Mouse (Mus musculus) layer of hippocampus, postnatal 14 days (tissue): Measurements from ENCODE around the gene Trmt112. TPM values are rescaled to one million over a fixed set of nuclear protein-coding genes. Genes with fewer than 3 reads are reported as not detected.
A peak's percentile ranks its signal among the peaks of the same experiment; 100 is the strongest.

Experiments used
- DNase-seq, 2 experiments: peaks; one replicate each; pipeline ENCODE4 v3.0.0; 2021 to 2022; ENCODE audit warnings: low spot score in 2 of 2, mixed read lengths in 1 of 2
- microRNA-seq, 2 experiments: library from miRNA; unstranded; fragments of <30 nt; microRNA quantifications; one replicate each; pipeline ENCODE4 v1.2.0; 2021
- total RNA-seq, 2 experiments: library from RNA; stranded (reverse); gene quantifications; 2 replicates each; pipeline ENCODE4 v1.2.3; 2021

The Trmt112 gene
- total RNA-seq, 2 experiments from 2014 or later, result 39.7 to 42.4 TPM

DNA sequence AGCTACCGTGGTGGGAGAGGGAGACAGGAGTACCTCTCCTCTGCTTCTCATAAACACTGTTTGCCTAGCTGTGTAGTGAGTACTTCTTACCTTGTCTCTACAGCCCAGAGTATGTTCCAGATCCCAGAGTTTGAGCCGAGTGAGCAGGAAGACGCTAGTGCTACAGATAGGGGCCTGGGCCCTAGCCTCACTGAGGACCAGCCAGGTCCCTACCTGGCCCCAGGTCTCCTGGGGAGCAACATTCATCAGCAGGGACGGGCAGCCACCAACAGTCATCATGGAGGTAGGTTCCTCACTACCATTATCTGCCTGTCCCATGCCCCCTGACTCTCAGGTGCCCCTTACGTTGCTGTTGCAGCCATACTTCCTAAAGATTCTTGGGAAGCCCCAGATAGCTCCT, 33.3 kb downstream of the Trmt112 start:
- DNase-seq, result no peak

DNA sequence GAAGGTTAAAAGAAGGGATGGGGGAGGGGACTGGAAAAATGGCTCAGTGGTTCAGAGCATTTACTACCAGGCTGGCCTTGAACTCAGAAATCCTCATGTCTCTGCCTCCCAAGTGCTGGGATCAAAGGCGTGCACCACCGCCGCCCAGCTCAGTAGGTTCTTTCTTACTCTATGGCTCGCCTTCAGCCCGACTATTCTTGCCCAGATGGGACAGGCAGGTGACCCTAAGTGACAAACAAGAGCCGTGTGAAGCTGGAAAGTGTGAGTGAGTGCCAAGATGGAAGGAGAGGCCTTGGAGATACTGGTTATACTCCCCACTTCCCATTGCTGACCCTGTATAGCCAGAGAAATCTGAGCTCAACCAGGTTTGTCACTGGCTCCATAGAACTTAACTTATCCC, 34.2 kb downstream of the Trmt112 start:
- no peak for DNase-seq

DNA sequence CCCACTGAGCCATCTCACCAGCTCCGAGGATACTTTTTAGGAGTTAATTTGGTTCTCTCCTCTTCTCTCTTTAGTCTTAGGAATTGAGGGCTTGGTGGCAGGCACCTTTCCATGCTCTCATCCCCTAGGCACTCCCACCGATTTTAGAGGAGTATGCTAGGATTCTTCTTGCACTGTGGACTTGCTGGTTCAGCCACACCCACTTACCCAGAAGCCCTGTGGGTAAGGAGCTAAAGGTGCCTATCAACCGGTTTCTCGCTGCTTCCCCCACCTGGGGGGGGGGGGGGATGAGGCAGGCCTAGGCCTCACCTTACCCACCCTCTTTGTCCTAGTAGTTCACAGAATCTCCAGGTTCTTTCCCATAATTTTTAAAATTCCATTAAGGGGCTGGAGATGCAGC, 38.2 kb downstream of the Trmt112 start:
- DNase-seq, result no peak

DNA sequence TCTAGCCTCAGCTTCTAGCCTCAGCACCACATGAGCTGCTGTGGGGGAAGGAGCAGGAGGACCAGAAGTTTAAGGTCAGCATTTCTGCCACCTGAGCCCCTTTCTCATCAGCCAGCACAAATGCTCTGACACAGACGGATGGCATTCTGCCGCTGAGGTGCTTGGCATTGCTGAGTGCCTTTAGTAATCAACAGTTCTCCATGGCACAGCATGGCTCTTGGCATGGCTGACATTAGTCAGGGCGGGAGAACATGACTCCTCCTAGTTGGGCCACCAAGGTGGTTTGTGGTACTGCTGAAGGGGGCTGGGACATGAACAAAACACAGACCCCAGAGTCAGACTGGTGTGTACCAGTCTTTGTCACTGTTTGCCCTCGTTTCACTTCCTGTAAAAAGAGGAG, 38.7 kb downstream of the Trmt112 start:
- DNase-seq, result no peak

DNA sequence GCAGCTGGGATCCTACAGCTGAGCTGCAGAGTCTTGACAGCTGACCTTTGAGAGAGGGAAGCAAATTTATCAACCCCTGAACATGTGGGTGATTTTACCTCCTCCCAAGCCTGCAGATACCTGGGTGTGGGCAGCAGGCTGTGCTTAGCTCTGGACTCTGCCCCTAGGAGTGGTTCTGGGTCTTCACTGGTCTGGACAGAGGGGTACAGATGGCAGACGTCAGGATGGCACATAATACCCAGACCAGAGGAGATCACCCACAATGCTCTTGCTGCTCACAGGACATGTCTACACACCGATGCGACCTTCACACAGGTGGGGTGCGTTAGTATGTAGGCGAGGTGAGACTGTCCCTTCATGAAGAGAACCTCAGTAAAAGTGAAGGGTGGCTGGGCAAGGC, 40.0 kb downstream of the Trmt112 start:
- no peak for DNase-seq

DNA sequence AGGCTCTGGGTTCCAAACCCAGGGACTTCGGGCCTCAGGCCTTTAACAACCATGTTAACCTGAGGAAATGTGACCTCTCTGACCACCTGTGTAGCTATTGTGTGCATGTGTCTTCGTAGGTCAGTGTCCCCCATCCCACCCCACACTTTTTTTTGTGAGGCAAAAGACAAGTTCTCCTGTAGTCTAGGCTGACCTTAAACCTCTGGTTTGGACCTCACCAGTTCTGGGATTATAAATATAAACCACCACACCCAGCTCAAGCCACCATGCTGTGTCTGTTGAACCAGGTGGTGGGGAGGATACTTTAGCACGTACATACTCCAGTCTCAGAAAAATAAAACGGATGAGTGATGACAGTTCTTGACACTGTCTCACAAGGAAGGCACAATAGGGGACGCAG, 40.5 kb downstream of the Trmt112 start:
- no peak for DNase-seq

DNA sequence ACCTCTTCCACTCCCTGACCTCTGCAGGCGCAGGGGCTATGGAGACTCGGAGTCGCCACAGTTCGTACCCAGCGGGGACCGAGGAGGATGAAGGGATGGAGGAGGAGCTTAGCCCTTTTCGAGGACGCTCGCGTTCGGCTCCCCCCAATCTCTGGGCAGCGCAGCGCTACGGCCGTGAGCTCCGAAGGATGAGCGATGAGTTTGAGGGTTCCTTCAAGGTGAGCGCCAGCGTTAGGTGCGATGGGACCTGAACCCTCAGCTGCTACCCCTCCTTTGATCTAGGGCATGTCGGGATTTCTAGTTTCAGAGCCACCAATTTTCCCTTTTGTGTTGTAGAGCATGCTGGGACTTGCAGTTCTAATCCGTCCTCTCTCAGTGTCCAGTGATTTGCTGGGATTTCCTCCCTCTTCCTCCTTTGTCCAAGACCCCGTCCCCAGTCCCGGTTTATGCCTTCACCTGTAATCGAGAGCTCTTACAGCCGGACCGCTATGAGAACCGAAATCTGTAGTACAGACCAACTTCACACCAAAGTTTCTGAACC, 41.2 kb downstream of the Trmt112 start:
- peak; percentile 63 to 77 for DNase-seq

DNA sequence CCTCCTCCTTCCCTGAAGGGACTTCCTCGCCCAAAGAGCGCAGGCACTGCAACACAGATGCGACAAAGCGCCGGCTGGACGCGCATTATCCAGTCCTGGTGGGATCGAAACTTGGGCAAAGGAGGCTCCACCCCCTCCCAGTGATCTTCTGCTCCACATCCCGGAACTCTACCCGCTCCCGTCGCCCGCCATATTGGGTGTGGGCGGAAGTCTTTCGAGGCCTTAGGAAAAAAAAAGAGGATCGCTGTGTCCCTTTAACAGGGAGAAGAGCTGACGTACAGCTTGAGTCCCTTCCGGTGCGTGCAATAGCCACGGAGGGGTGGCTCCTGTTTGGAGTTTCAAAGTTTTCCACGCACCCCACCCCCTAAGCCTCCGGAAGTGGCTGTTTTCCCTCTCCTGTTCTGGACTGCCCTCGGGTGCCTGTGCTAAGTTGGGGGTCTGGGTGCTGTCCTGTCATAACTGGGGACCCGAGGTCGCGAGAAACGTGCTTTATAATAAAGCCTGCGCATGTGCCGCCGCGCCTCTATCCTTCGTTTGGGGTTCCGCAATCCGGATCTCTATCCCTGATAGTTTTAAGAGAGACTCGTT, 42.0 kb downstream of the Trmt112 start:
- DNase-seq, result peak; percentile 90 to 96

DNA sequence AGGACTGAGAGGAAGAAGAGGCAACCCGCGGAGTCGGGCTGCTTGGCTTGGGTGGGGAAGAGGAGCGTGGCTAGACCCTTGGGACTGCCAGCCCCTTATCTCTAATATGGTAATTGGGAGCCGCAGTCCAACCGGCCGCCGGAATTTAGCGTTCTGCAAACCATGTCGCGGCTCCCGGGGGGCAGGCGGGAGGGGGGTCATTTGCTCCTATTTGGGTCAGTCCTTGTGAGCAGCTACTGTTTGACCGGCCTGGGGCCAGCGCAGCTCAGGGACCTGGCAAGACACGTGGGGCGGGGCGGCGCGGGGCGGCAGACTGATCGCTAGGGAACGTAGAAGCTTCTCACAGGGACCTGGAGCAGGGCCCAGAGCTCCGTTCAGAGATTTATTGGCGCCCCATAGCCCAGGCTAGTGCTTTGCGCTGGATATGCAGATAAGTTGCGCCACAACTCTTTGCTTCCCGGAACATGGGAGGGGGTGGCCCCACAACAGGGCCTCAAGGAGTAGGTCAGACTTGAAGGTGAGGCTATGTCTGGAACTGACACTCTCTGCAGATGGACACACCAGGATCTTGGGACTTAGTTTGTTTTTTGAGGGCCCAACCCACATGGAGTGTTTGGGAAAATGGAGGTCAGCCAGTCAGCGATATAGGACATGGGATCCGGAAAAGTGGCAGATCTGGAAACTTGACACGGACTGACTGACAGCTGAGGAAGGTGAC, 42.7 kb downstream of the Trmt112 start:
- peak; percentile 66 to 77 for DNase-seq

DNA sequence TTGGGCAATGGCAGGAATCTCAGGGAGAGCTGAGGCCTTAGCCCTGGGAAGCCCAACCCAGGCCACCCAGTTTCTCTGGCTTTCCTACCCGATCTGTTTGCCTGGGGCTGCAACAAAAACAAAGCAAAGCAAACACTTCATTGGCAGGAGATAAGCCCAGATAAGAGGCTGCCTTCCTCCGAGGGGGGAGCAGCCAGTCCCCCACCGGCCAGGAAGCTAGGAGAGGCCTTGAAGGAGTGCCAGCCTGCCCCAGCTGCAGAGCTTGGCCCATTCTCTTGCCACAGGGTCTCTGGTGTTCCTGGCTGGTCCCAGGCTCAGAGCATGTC, 43.2 kb downstream of the Trmt112 start:
- no peak for DNase-seq

DNA sequence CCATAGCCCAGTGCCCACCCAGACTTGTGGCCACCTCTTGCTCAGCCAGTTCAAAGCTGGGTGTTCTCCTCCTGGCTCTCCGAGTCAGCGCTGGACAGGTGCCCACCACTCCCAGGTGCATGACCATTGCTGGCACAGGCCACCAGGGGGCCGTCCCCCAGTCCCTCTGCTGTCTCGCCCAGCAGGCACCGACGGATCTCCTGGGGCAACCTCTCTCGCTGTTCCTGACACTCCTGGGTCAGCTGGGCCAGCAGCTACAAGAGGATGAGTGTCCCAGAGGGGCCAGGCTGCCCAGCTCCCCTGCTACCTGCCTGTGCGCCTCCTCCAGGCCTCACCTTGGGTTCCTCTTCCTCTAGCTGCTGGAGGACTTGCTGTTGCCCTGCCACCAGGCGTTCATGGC, 44.5 kb downstream of the Trmt112 start:
- DNase-seq, result no peak

DNA sequence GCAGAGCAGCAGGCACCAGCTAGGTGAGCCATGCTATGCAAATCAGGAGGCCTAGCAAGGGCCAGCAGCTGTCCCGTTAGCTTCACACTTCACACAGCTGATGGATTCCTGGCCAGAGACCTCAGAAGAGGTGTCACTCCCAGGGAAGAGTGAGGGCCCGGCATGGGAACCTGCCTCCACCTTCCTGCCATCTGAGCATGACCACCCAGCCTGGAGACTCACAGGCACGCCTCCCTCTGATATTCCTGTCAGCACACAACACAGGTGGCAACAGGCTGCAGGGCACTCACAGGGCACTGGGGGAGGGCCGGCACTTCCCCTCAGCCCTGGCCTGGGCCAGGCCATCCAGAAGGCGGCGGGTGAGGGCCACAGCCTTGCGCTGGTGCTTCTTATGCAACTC, 45.9 kb downstream of the Trmt112 start:
- DNase-seq, result no peak

DNA sequence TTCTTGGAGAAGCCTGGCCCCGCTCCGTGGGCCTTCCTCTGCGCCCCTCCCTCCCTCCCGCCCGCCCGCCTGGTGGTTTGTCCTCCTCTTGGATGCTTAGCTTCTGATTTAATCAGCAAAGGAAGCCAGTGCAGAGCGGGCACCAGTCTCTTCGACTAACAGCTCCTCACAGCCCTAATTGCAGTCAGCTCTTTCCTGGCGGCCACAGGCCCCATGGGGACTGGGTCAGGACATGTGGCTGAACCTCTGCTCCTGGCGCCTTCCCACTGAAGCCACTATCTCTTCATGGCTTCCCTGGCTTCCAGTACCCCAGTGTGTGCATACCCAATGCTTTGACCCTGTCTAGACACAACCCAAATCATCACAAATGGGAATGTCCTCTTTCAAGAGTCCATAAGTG, 47.0 kb downstream of the Trmt112 start:
- DNase-seq, result no peak

Small RNA genes within 50 kb of the gene (microRNA-seq; reads per million reads assigned to microRNA genes)
- 11.1 to 14.4 reads per million in 2 experiments for gene Mir6990

Other genes starting within 250 kb of the Trmt112 start
- 10 to 100 TPM; 27.9 to 30.6 TPM for gene Rps6ka4, start 69.1 kb upstream of the Trmt112 start, total RNA-seq
- 1 to 10 TPM; 4.1 to 5.8 TPM for gene Ccdc88b, start 51.5 kb upstream of the Trmt112 start, total RNA-seq
- 100 to 1,000 TPM; 377 to 396 TPM for gene Prdx5, start 408 bp downstream of the Trmt112 start, total RNA-seq
- 10 to 100 TPM; 52.6 to 59.2 TPM for gene Esrra, start 12.1 kb downstream of the Trmt112 start, total RNA-seq
- 10 to 100 TPM; 13.3 to 14.4 TPM for gene Catsperz, start 15.7 kb downstream of the Trmt112 start, total RNA-seq
- gene Kcnk4, start 24.8 kb downstream of the Trmt112 start, total RNA-seq, result 10 to 100 TPM; 26.2 to 26.9 TPM
- 10 to 100 TPM; 37.4 to 39.2 TPM for gene Bad, start 32.2 kb downstream of the Trmt112 start, total RNA-seq
- 10 to 100 TPM; 88.1 to 94.9 TPM for gene Gpr137, start 32.8 kb downstream of the Trmt112 start, total RNA-seq
- gene Ppp1r14b, start 65.3 kb downstream of the Trmt112 start, total RNA-seq, result 100 to 1,000 TPM in 1 of 2 experiments, 10 to 100 TPM in 1; 96.6 to 107 TPM
- 10 to 100 TPM; 14.7 to 15.9 TPM for gene Plcb3, start 66.8 kb downstream of the Trmt112 start, total RNA-seq
- 10 to 100 TPM; 68.8 to 73.3 TPM for gene Fkbp2, start 70.8 kb downstream of the Trmt112 start, total RNA-seq
- gene Vegfb, start 78.0 kb downstream of the Trmt112 start, total RNA-seq, result 10 to 100 TPM; 67.4 to 70.3 TPM
- gene Dnajc4, start 82.9 kb downstream of the Trmt112 start, total RNA-seq, result 10 to 100 TPM; 18.7 to 24.2 TPM
- gene Nudt22, start 86.4 kb downstream of the Trmt112 start, total RNA-seq, result 10 to 100 TPM; 10.9 to 11.9 TPM
- gene Trpt1, start 86.4 kb downstream of the Trmt112 start, total RNA-seq, result 10 to 100 TPM; 16.4 to 20.4 TPM
- 1 to 10 TPM; 3.6 to 5.4 TPM for gene Fermt3, start 109.8 kb downstream of the Trmt112 start, total RNA-seq
- gene Stip1, start 130.3 kb downstream of the Trmt112 start, total RNA-seq, result 100 to 1,000 TPM; 136 to 159 TPM
- 10 to 100 TPM; 10.3 to 11.6 TPM for gene Macrod1, start 147.1 kb downstream of the Trmt112 start, total RNA-seq
- gene Flrt1, start 196.0 kb downstream of the Trmt112 start, total RNA-seq, result 10 to 100 TPM; 21.8 to 22.6 TPM